Mouse (Mus musculus) colon, adult 2 months (tissue): Measurements from ENCODE around the gene Rlbp1. TPM values are rescaled to one million over a fixed set of nuclear protein-coding genes. Genes with fewer than 3 reads are reported as not detected.

Experiments
- polyA plus RNA-seq: library from polyadenylated mRNA; depleted of rRNA; stranded (reverse); fragments of >200 nt; gene quantifications from 2 replicates; pipeline ENCODE4 v1.2.3, GENCODE M21; 2012; rRNA removed

Rlbp1 gene
- not detected in 2 replicates for polyA plus RNA-seq

GRCm38 (mm10) chr7:79386422-79387133, at the start of gene Rlbp1:
Gene Rlbp1, minus strand, starts transcription at chr7:79387048.

DNA sequence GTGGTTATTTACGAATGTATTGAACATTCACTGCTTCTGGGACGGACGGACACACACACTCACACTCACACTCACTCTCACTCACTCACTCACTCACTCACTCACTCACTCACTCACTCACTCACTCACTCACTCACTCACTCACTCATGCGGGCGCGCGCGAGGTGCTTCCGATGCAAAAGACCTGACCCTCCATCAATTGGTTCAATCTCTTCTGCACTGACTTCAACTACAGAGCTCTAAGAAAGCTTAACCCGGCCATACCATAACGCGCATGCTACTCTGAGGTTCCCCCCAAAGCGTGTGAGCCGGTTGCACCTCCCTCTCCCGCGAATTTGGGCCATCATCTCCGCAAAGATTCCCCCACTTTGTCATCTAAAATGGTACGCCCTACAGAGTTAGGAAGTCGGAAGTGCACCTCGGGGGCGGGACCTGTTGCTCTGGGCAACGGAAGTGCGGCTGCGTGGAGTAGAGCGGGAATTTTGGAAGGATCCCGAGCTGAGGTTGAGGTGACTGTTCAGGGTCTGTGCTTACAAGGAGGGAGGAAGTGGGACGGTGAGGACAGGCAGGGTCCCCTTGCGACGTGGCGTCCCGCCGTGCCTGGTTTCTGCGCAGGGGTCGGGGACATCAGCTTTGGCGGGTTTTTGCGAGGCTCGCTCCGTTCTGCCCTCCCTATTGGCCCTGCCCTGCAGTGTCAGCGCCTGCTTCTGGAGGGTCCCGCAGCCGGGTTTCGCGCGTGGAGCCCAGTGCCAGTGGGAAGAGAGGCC, 5.2 kb upstream of the Rlbp1 start, which contains the start of gene Fanci:
Fanci (plus strand) TSS at position 47 of the 767 bp plus-strand sequence.

Other genes starting within 250 kb of the Rlbp1 start
- gene Mfge8, start 238.0 kb downstream of the Rlbp1 start, polyA plus RNA-seq, result 167 and 173 TPM in 2 replicates
- gene Abhd2, start 113.8 kb downstream of the Rlbp1 start, polyA plus RNA-seq, result 67.7 and 68.0 TPM in 2 replicates
- gene Fanci, start 4.9 kb upstream of the Rlbp1 start, polyA plus RNA-seq, result 0.88 and 1.2 TPM in 2 replicates
- gene Polg, start 79.3 kb upstream of the Rlbp1 start, polyA plus RNA-seq, result 57.6 and 58.8 TPM in 2 replicates
- 0.07 TPM in 1 of 2 replicates, not detected in the other for gene Rhcg, start 230.6 kb upstream of the Rlbp1 start, polyA plus RNA-seq